Mouse (Mus musculus) Patski (cell line): ENCODE measurements around the gene Kdm5b. TPM values are rescaled to one million over a fixed set of nuclear protein-coding genes. Genes with fewer than 3 reads are reported as not detected.
A peak's percentile ranks its signal among the peaks of the same experiment; 100 is the strongest.

Experiments
- ATAC-seq: fragments of 100-300 bp; one replicate; pipeline ENCODE4 v1.8.0; 2021
- CTCF ChIA-PET: fragments of 350-600 bp; sonication (Branson Sonifier 250); formaldehyde crosslinking; loops from one replicate; lab custom pipeline; 2022; ENCODE audit warnings: inconsistent platforms; lab: Charles Lee
- POLR2A ChIA-PET: fragments of 350-600 bp; sonication (Branson Sonifier 250); formaldehyde crosslinking; loops from one replicate; lab custom pipeline; 2022; ENCODE audit warnings: antibody characterized with exemption, inconsistent platforms; lab: Charles Lee
- DNase-seq: peaks from one replicate; pipeline ENCODE4 v3.0.0-alpha.2; 2011; ENCODE audit warnings: low read depth, low spot score
- H3K27me3 ChIP-seq: fragments of 371-371 bp; one replicate; pipeline ENCODE4 v1.5.1; 2021
- CTCF ChIP-seq: fragments of 100-300 bp; IDR thresholded peaks from one replicate; pipeline ENCODE4 v1.5.1; 2021
- in situ Hi-C: fragments of 300-500 bp; cut with MboI; formaldehyde crosslinking; loops from 3 replicates; pipeline ENCODE4 v1.11.1; 2018; ENCODE audit warnings: low pct_unique_long_range_greater_than_20kb, mixed read lengths
- polyA plus RNA-seq: library from polyadenylated mRNA; unstranded; gene quantifications from one replicate; pipeline ENCODE4 v1.2.3, GENCODE M21; 2021

Kdm5b gene
- polyA plus RNA-seq, 1 experiment from 2014 or later, result 34.3 TPM

- TF ChIP-seq CTCF, result no peak
- no peak for ATAC-seq
- in situ Hi-C loops, result no loop called here
- ChIA-PET POLR2A (interaction anchor here (0.7 kb wide), 1 partner anchor 35 kb away, joined by 4 read pairs; no protein-coding TSS in a partner anchor), CTCF (no interaction called here)
- no peak for DNase-seq
- no peaks in the 10 kb centered on the region for H3K27me3 ChIP-seq
Observed at GRCm38 (mm10) chr1:134548231-134548630, 11.7 kb upstream of the Kdm5b start.

GRCm38 (mm10) chr1:134549632-134550132 is 10.3 kb upstream of the Kdm5b start, which contains the start of gene Mgat4e:
Mgat4e (minus strand) TSS chr1:134549682.
- H3K27me3 ChIP-seq, result no peaks in the 10 kb centered on the region
- TF ChIP-seq CTCF, result no peak
- DNase-seq, result no peak
- ChIA-PET CTCF (no interaction called here), POLR2A (no interaction called here)
- in situ Hi-C loops, result no loop called here
- no peak for ATAC-seq

GRCm38 (mm10) chr1:134551869-134552268 is 8.1 kb upstream of the Kdm5b start:
- H3K27me3 ChIP-seq, result no peaks in the 10 kb centered on the region
- in situ Hi-C loops, result no loop called here
- TF ChIP-seq CTCF, result no peak
- no peak for DNase-seq
- ChIA-PET CTCF (interaction anchor here (1.0 kb wide), 1 partner anchor 12 kb away, joined by 3 read pairs; no protein-coding TSS in a partner anchor), POLR2A (no interaction called here)
- ATAC-seq, result no peak

GRCm38 (mm10) chr1:134552396-134552795 is 7.6 kb upstream of the Kdm5b start:
- ChIA-PET CTCF (no interaction called here), POLR2A (no interaction called here)
- in situ Hi-C loops, result no loop called here
- ATAC-seq, result no peak
- DNase-seq, result no peak
- H3K27me3 ChIP-seq, result no peaks in the 10 kb centered on the region
- TF ChIP-seq CTCF, result no peak

GRCm38 (mm10) chr1:134555240-134555870 is 4.6 kb upstream of the Kdm5b start:
- no peak for TF ChIP-seq CTCF
- DNase-seq (no peak), ATAC-seq (no peak)
- ChIA-PET POLR2A (no interaction called here), CTCF (no interaction called here)
- no peaks in the 10 kb centered on the region for H3K27me3 ChIP-seq
- in situ Hi-C loops, result no loop called here

- ChIA-PET POLR2A (no interaction called here), CTCF (no interaction called here)
- in situ Hi-C loops, result no loop called here
- DNase-seq, result no peak
- no peak for ATAC-seq
- H3K27me3 ChIP-seq, result no peaks in the 10 kb centered on the region
- no peak for TF ChIP-seq CTCF
Observed at GRCm38 (mm10) chr1:134555871-134556670, 3.9 kb upstream of the Kdm5b start.

GRCm38 (mm10) chr1:134556671-134557218 is 3.2 kb upstream of the Kdm5b start:
- in situ Hi-C loops, result no loop called here
- ATAC-seq, result peak; percentile 94
- no peak for TF ChIP-seq CTCF
- ChIA-PET POLR2A (no interaction called here), CTCF (no interaction called here)
- H3K27me3 ChIP-seq, result no peaks in the 10 kb centered on the region
- DNase-seq, result peak; percentile 58

GRCm38 (mm10) chr1:134558511-134558910 is 1.5 kb upstream of the Kdm5b start:
- in situ Hi-C loops, result no loop called here
- ATAC-seq (no peak), DNase-seq (no peak)
- TF ChIP-seq CTCF, result no peak
- ChIA-PET POLR2A (interaction anchor here (0.8 kb wide), 1 partner anchor 25 kb away, joined by 3 read pairs; no protein-coding TSS in a partner anchor), CTCF (no interaction called here)
- no peaks in the 10 kb centered on the region for H3K27me3 ChIP-seq

- DNase-seq (no peak), ATAC-seq (no peak)
- ChIA-PET CTCF (no interaction called here), POLR2A (no interaction called here)
- no peak for TF ChIP-seq CTCF
- in situ Hi-C loops, result no loop called here
- H3K27me3 ChIP-seq, result no peaks in the 10 kb centered on the region
Observed at GRCm38 (mm10) chr1:134559226-134559625, 745 bp upstream of the Kdm5b start.

- CTCF ChIA-PET, result no interaction called here
- H3K27me3 ChIP-seq, result no peaks in the 10 kb centered on the region
- POLR2A ChIA-PET, result interaction anchor here (1.0 kb wide), 1 partner anchor 12 kb away, joined by 3 read pairs; no protein-coding TSS in a partner anchor
- in situ Hi-C loops, result no loop called here
- ATAC-seq (peak; percentile 12), DNase-seq (no peak)
- TF ChIP-seq CTCF, result no peak
Observed at GRCm38 (mm10) chr1:134560396-134560795, 425 bp downstream of the Kdm5b start.
